In genomic region chr3:32510375-32511190, GRCm38 (mm10) we compare ENCODE assay signal across 8 mouse cellular contexts. TPM values are rescaled to one million over a fixed set of nuclear protein-coding genes. Genes with fewer than 3 reads are reported as not detected.
DNase-seq lines count a peak whose midpoint lies in the region; ATAC-seq and TF ChIP-seq lines count a peak whose summit lies in the region.

No protein-coding gene starts in this region.

- H3K4me2 ChIP-seq in forebrain, embryonic 15.5 days (replicated peaks), result peak overlapping the region; percentile 68
- H3K4me2 ChIP-seq in lung, embryonic 14.5 days, result peak overlapping the region; percentile 71

- H3K4me3 ChIP-seq in forebrain, embryonic 15.5 days, result peak overlapping the region; percentile 91
- H3K4me3 ChIP-seq in layer of hippocampus, adult 2 months, result peak overlapping the region; percentile 62
- peak overlapping the region; percentile 84 for H3K4me3 ChIP-seq in lung, embryonic 14.5 days (ENCODE audit: low read depth, low read length)
- H3K4me3 ChIP-seq in olfactory bulb, adult 2 months (ENCODE audit: insufficient read depth, low read depth, low read length), result peak overlapping the region; percentile 89
- H3K4me3 ChIP-seq in thymus, adult 2 months (ENCODE audit: control insufficient read depth, insufficient read depth, low read length), result peak overlapping the region; percentile 73

- TF ChIP-seq POLR2A in olfactory bulb, adult 2 months (IDR thresholded peaks at IDR 0.05; ENCODE audit: insufficient read depth, low read depth, low read length), result peak; percentile 73
- TF ChIP-seq POLR2A in thymus, adult 2 months (IDR thresholded peaks at IDR 0.05; ENCODE audit: control insufficient read depth, extremely low read depth, insufficient read depth, low read length, poor library complexity), result peak; percentile 72

- DNase-seq in ES-CJ7 (ENCODE audit: low read depth, low spot score), result peak; percentile 95
- peak; percentile 93 for DNase-seq in cerebellum, adult 11 months
- peak; percentile 97 to 98 for DNase-seq in heart, postnatal 36 days
- DNase-seq in layer of hippocampus, adult 2 months (ENCODE audit: low spot score in 2 of 2), result peak; percentile 90 to 94
- DNase-seq in lung, embryonic 14.5 days, result peak; percentile 96
- peak; percentile 95 for DNase-seq in thymus, adult 2 months

- peaks cover 29% of the 10 kb centered on the region for H3K4me1 ChIP-seq in forebrain, embryonic 15.5 days
- H3K4me1 ChIP-seq in lung, embryonic 14.5 days (ENCODE audit: insufficient read depth), result no peaks in the 10 kb centered on the region
- H3K4me1 ChIP-seq in olfactory bulb, adult 2 months (ENCODE audit: control insufficient read depth, insufficient read depth, low read length), result peaks cover 12% of the 10 kb centered on the region
- peaks cover 14% of the 10 kb centered on the region for H3K4me1 ChIP-seq in thymus, adult 2 months (replicated peaks; ENCODE audit: control insufficient read depth, insufficient read depth, low read length)

- no peaks in the 10 kb centered on the region for H3K27me3 ChIP-seq in forebrain, embryonic 15.5 days
- H3K27me3 ChIP-seq in lung, embryonic 14.5 days (ENCODE audit: insufficient read depth, low read length), result no peaks in the 10 kb centered on the region
- H3K27me3 ChIP-seq in thymus, adult 2 months (ENCODE audit: control insufficient read depth, insufficient read depth, low read length), result no peaks in the 10 kb centered on the region

- H3K27ac ChIP-seq in forebrain, embryonic 15.5 days (replicated peaks), result peak overlapping the region; percentile 76
- H3K27ac ChIP-seq in layer of hippocampus, adult 2 months, result peak overlapping the region; percentile 94
- peak overlapping the region; percentile 78 for H3K27ac ChIP-seq in lung, embryonic 14.5 days (ENCODE audit: low read depth)
- H3K27ac ChIP-seq in olfactory bulb, adult 2 months (ENCODE audit: insufficient read depth, low read depth, low read length), result peak overlapping the region; percentile 59
- no peak overlapping the region for H3K27ac ChIP-seq in thymus, adult 2 months (ENCODE audit: control insufficient read depth, insufficient read depth, low read length)

- no peaks in the 10 kb centered on the region for H3K9me3 ChIP-seq in forebrain, embryonic 15.5 days
- no peaks in the 10 kb centered on the region for H3K9me3 ChIP-seq in lung, embryonic 14.5 days (ENCODE audit: low read depth, low read length)

- ATAC-seq in forebrain, embryonic 15.5 days (replicated peaks), result peak; percentile 90
- ATAC-seq in lung, embryonic 14.5 days (ENCODE audit: insufficient read depth), result peak; percentile 93

- intact Hi-C loops in heart, postnatal 36 days (cut with DNase I), result loop anchor here (2.0 kb wide), 1 partner anchor 18 kb away; the partner anchor contains the start of gene Mfn1

- H3K9ac ChIP-seq in forebrain, embryonic 15.5 days (replicated peaks), result peak overlapping the region; percentile 96
- peak overlapping the region; percentile 95 for H3K9ac ChIP-seq in lung, embryonic 14.5 days

- under 1% methylated on average over 57 of the region's 69 CpGs for WGBS in forebrain, embryonic 15.5 days
- WGBS in lung, embryonic 14.5 days, result under 1% methylated on average over 69 of the region's 69 CpGs
- under 1% methylated on average over 69 of the region's 69 CpGs for WGBS in olfactory bulb, adult 2 months
- WGBS in thymus, adult 2 months, result under 1% methylated on average over 68 of the region's 69 CpGs

- H3K36me3 ChIP-seq in forebrain, embryonic 15.5 days, result peaks cover 9% of the 10 kb centered on the region
- H3K36me3 ChIP-seq in lung, embryonic 14.5 days (ENCODE audit: insufficient read depth), result peaks cover 21% of the 10 kb centered on the region
- no peaks in the 10 kb centered on the region for H3K36me3 ChIP-seq in thymus, adult 2 months (ENCODE audit: control insufficient read depth, insufficient read depth, low read length)

- TF ChIP-seq CTCF in layer of hippocampus, adult 2 months (conservative IDR thresholded peaks at IDR 0.05), result peak; percentile 82
- TF ChIP-seq CTCF in lung, embryonic 14.5 days (IDR thresholded peaks at IDR 0.05; ENCODE audit: low read depth), result peak; percentile 86
- TF ChIP-seq CTCF in olfactory bulb, adult 2 months (IDR thresholded peaks at IDR 0.05; ENCODE audit: insufficient read depth, low read depth, low read length), result peak; percentile 63; the same call in 1 of the 2 replicates
- peak; percentile 68; the same call in 1 of the 2 replicates for TF ChIP-seq CTCF in thymus, adult 2 months (IDR thresholded peaks at IDR 0.05; ENCODE audit: borderline replicate concordance, control insufficient read depth, extremely low read depth, insufficient read depth, low read length, poor library complexity)

RNA-seq across cellular contexts. Expression of gene Zfp639, which starts 0.5 kb away (rescaled TPM):
- 37.9 and 39.3 TPM in 2 replicates for polyA plus RNA-seq in forebrain, embryonic 15.5 days (2015; fragmentation: Nextera tagmentation; extraction: Ambion mirVana)
- 10 to 100 TPM; 27.3 to 31.6 TPM for total RNA-seq in heart, postnatal 36 days (2021)
- total RNA-seq in layer of hippocampus, adult 2 months (2021), result 10 to 100 TPM; 31.7 to 36.1 TPM
- polyA plus RNA-seq in lung, embryonic 14.5 days (2014; fragmentation: Nextera tagmentation; extraction: Ambion mirVana), result 43.0 and 47.0 TPM in 2 replicates
- polyA plus RNA-seq in olfactory bulb, adult 2 months (2012; ENCODE audit: insufficient read depth, insufficient read length, low replicate concordance, missing spikeins), result not detected in 2 replicates
- polyA plus RNA-seq in thymus, adult 2 months (2012; rRNA removed), result 27.6 and 33.5 TPM in 2 replicates

RNA-seq across cellular contexts. Expression of gene Kcnmb3, which starts 18.6 kb away (rescaled TPM):
- polyA plus RNA-seq in forebrain, embryonic 15.5 days (2015; fragmentation: Nextera tagmentation; extraction: Ambion mirVana), result 0.14 and 0.25 TPM in 2 replicates
- not detected for total RNA-seq in heart, postnatal 36 days (2021)
- 1 to 10 TPM in 1 of 2 experiments, not detected in 1; 1.0 TPM for total RNA-seq in layer of hippocampus, adult 2 months (2021)
- polyA plus RNA-seq in lung, embryonic 14.5 days (2014; fragmentation: Nextera tagmentation; extraction: Ambion mirVana), result 0.21 TPM in 1 of 2 replicates, not detected in the other
- polyA plus RNA-seq in olfactory bulb, adult 2 months (2012; ENCODE audit: insufficient read depth, insufficient read length, low replicate concordance, missing spikeins), result not detected in 2 replicates
- polyA plus RNA-seq in thymus, adult 2 months (2012; rRNA removed), result 0.05 and 0.11 TPM in 2 replicates

RNA-seq across cellular contexts. Expression of gene Mfn1, which starts 18.7 kb away (rescaled TPM):
- polyA plus RNA-seq in forebrain, embryonic 15.5 days (2015; fragmentation: Nextera tagmentation; extraction: Ambion mirVana), result 34.4 and 35.6 TPM in 2 replicates
- 100 to 1,000 TPM; 432 to 477 TPM for total RNA-seq in heart, postnatal 36 days (2021)
- total RNA-seq in layer of hippocampus, adult 2 months (2021), result 100 to 1,000 TPM in 1 of 2 experiments, 10 to 100 TPM in 1; 95.2 to 103 TPM
- 32.8 and 33.0 TPM in 2 replicates for polyA plus RNA-seq in lung, embryonic 14.5 days (2014; fragmentation: Nextera tagmentation; extraction: Ambion mirVana)
- not detected in 2 replicates for polyA plus RNA-seq in olfactory bulb, adult 2 months (2012; ENCODE audit: insufficient read depth, insufficient read length, low replicate concordance, missing spikeins)
- polyA plus RNA-seq in thymus, adult 2 months (2012; rRNA removed), result 7.2 and 9.6 TPM in 2 replicates
